11 mouse cellular contexts compared by ENCODE assay signal in genomic region chr4:134255854-134256253, GRCm38 (mm10). TPM values are rescaled to one million over a fixed set of nuclear protein-coding genes. Genes with fewer than 3 reads are reported as not detected.
DNase-seq lines count a peak whose midpoint lies in the region; ATAC-seq and TF ChIP-seq lines count a peak whose summit lies in the region.
"Had no signal": no experiment of that assay in that cellular context is flagged by ENCODE, and none has a peak within 500 bp of the region (broad histone marks: within the 10 kb centered on the region; RNA-seq: fewer than 3 reads in every experiment).

No protein-coding gene starts in this region.

- intact Hi-C loops in gastrocnemius, adult 2 months (cut with DNase I) = no loop called here

- no peak overlapping the region for H3K4me2 ChIP-seq in lung, embryonic 16.5 days (ENCODE audit: low read depth, low read length)
- no peak overlapping the region for H3K4me2 ChIP-seq in hindbrain, embryonic 15.5 days

- no peaks in the 10 kb centered on the region for H3K9me3 ChIP-seq in lung, embryonic 16.5 days (ENCODE audit: control insufficient read depth, low read length)
- no peaks in the 10 kb centered on the region for H3K9me3 ChIP-seq in hindbrain, embryonic 15.5 days

- peak overlapping the region; percentile 39 for H3K4me3 ChIP-seq in gastrocnemius, adult 2 months
- H3K4me3 ChIP-seq in lung, embryonic 16.5 days (ENCODE audit: low read length) = no peak overlapping the region
- no peak overlapping the region for H3K4me3 ChIP-seq in lung, adult 2 months (replicated peaks; ENCODE audit: extremely low read depth, low read depth, low read length)
- no peak overlapping the region for H3K4me3 ChIP-seq in hindbrain, embryonic 15.5 days

- WGBS in lung, embryonic 16.5 days = 34% methylated on average over 4 of the region's 4 CpGs
- 48% methylated on average over 4 of the region's 4 CpGs for WGBS in lung, adult 2 months
- 19% methylated on average over 4 of the region's 4 CpGs for WGBS in hindbrain, embryonic 15.5 days

- no peak for TF ChIP-seq CTCF in gastrocnemius, adult 2 months (IDR thresholded peaks at IDR 0.05)
- TF ChIP-seq CTCF in lung, adult 2 months (IDR thresholded peaks at IDR 0.05; ENCODE audit: insufficient read depth, low read length) = no peak

- peak; percentile 27; the same call in 1 of the 2 replicates for ATAC-seq in lung, embryonic 16.5 days (ENCODE audit: low read depth)
- no peak for ATAC-seq in hindbrain, embryonic 15.5 days (ENCODE audit: low FRiP score, low read depth)

- no peaks in the 10 kb centered on the region for H3K36me3 ChIP-seq in lung, embryonic 16.5 days (ENCODE audit: control insufficient read depth, insufficient read depth, low read length)
- H3K36me3 ChIP-seq in hindbrain, embryonic 15.5 days = no peaks in the 10 kb centered on the region

- TF ChIP-seq POLR2A in lung, adult 2 months (IDR thresholded peaks at IDR 0.05; ENCODE audit: borderline replicate concordance, extremely low read depth, low read depth, low read length) = no peak

- peaks cover 40% of the 10 kb centered on the region for H3K4me1 ChIP-seq in lung, embryonic 16.5 days (replicated peaks; ENCODE audit: control insufficient read depth, insufficient read depth, low read length)
- peaks cover 7% of the 10 kb centered on the region for H3K4me1 ChIP-seq in lung, adult 2 months (ENCODE audit: control insufficient read depth, insufficient read depth, low read length)
- H3K4me1 ChIP-seq in hindbrain, embryonic 15.5 days (replicated peaks) = peaks cover 30% of the 10 kb centered on the region

- peak overlapping the region; percentile 74 for H3K27ac ChIP-seq in gastrocnemius, adult 2 months
- peak overlapping the region; percentile 58 for H3K27ac ChIP-seq in lung, embryonic 16.5 days (ENCODE audit: low read length)
- H3K27ac ChIP-seq in hindbrain, embryonic 15.5 days (replicated peaks) = 0 out of 2 replicates have a peak overlapping the region, but pooled peaks have one; percentile 19

- no peak for DNase-seq in gastrocnemius, adult 2 months
- DNase-seq in gastrocnemius, postnatal 10 days = no peak
- no peak for DNase-seq in lung, adult 2 months
- DNase-seq in lung, postnatal 14 days = peak; percentile 15
- no peak for DNase-seq in spleen, postnatal 10 days (ENCODE audit: low spot score in 2 of 2)
- DNase-seq in frontal cortex, postnatal 14 days (ENCODE audit: low spot score in 2 of 2) = no peak
- DNase-seq: cerebellum, adult 9-11 months had no signal

- H3K9ac ChIP-seq in lung, embryonic 16.5 days (ENCODE audit: low read length) = 0 out of 2 replicates have a peak overlapping the region, but pooled peaks have one; percentile 31
- H3K9ac ChIP-seq in hindbrain, embryonic 15.5 days = no peak overlapping the region

- H3K27me3 ChIP-seq in lung, embryonic 16.5 days (ENCODE audit: control insufficient read depth, insufficient read depth, low read depth, low read length) = peaks cover 34% of the 10 kb centered on the region
- peaks cover 36% of the 10 kb centered on the region for H3K27me3 ChIP-seq in hindbrain, embryonic 15.5 days

RNA-seq across cellular contexts. Expression of gene Grrp1, which starts 1.9 kb away (rescaled TPM):
- 1 to 10 TPM; 1.7 to 3.1 TPM for total RNA-seq in gastrocnemius, adult 2 months (2021)
- 1 to 10 TPM; 5.1 to 6.0 TPM for total RNA-seq in gastrocnemius, postnatal 10 days (2021)
- polyA plus RNA-seq in lung, embryonic 16.5 days (2015; fragmentation: Nextera tagmentation; extraction: Ambion mirVana) = 9.0 and 11.0 TPM in 2 replicates
- polyA plus RNA-seq in lung, adult 2 months (2012; rRNA removed) = 37.9 and 61.1 TPM in 2 replicates
- polyA plus RNA-seq in hindbrain, embryonic 15.5 days (2015; fragmentation: Nextera tagmentation; extraction: Ambion mirVana) = 16.8 and 18.9 TPM in 2 replicates
- total RNA-seq: megakaryocyte progenitor cell, adult 5-6 weeks had no signal

RNA-seq across cellular contexts. Expression of gene Gm30191, which starts 9.1 kb away (rescaled TPM):
- not detected for total RNA-seq in gastrocnemius, adult 2 months (2021)
- total RNA-seq in gastrocnemius, postnatal 10 days (2021) = not detected
- not detected in 2 replicates for polyA plus RNA-seq in lung, embryonic 16.5 days (2015; fragmentation: Nextera tagmentation; extraction: Ambion mirVana)
- not detected in 2 replicates for polyA plus RNA-seq in lung, adult 2 months (2012; rRNA removed)
- 0.52 and 0.83 TPM in 2 replicates for polyA plus RNA-seq in hindbrain, embryonic 15.5 days (2015; fragmentation: Nextera tagmentation; extraction: Ambion mirVana)
- total RNA-seq: layer of hippocampus, postnatal 14 days; megakaryocyte progenitor cell, adult 5-6 weeks had no signal

RNA-seq across cellular contexts. Expression of gene Zfp593, which starts 10.5 kb away (rescaled TPM):
- total RNA-seq in gastrocnemius, adult 2 months (2021) = 1 to 10 TPM; 4.8 to 6.4 TPM
- 1 to 10 TPM; 3.4 to 4.3 TPM for total RNA-seq in gastrocnemius, postnatal 10 days (2021)
- polyA plus RNA-seq in lung, embryonic 16.5 days (2015; fragmentation: Nextera tagmentation; extraction: Ambion mirVana) = 10.9 and 12.6 TPM in 2 replicates
- polyA plus RNA-seq in lung, adult 2 months (2012; rRNA removed) = 7.2 and 7.5 TPM in 2 replicates
- 13.3 and 13.8 TPM in 2 replicates for polyA plus RNA-seq in hindbrain, embryonic 15.5 days (2015; fragmentation: Nextera tagmentation; extraction: Ambion mirVana)

RNA-seq across cellular contexts. Expression of gene E130218I03Rik, which starts 12.4 kb away (rescaled TPM):
- total RNA-seq in gastrocnemius, adult 2 months (2021) = under 1 TPM in 1 of 2 experiments, not detected in 1; 0.26 TPM
- total RNA-seq in gastrocnemius, postnatal 10 days (2021) = not detected
- 0.48 and 0.80 TPM in 2 replicates for polyA plus RNA-seq in lung, embryonic 16.5 days (2015; fragmentation: Nextera tagmentation; extraction: Ambion mirVana)
- polyA plus RNA-seq in lung, adult 2 months (2012; rRNA removed) = not detected in 2 replicates
- 0.48 and 0.64 TPM in 2 replicates for polyA plus RNA-seq in hindbrain, embryonic 15.5 days (2015; fragmentation: Nextera tagmentation; extraction: Ambion mirVana)
- total RNA-seq: layer of hippocampus, postnatal 14 days; megakaryocyte progenitor cell, adult 5-6 weeks had no signal

RNA-seq across cellular contexts. Expression of gene Cnksr1, which starts 17.7 kb away (rescaled TPM):
- total RNA-seq in gastrocnemius, adult 2 months (2021) = 10 to 100 TPM; 26.3 to 53.5 TPM
- total RNA-seq in gastrocnemius, postnatal 10 days (2021) = 1 to 10 TPM; 3.3 to 5.2 TPM
- polyA plus RNA-seq in lung, embryonic 16.5 days (2015; fragmentation: Nextera tagmentation; extraction: Ambion mirVana) = 12.6 and 14.2 TPM in 2 replicates
- polyA plus RNA-seq in lung, adult 2 months (2012; rRNA removed) = 13.8 and 15.8 TPM in 2 replicates
- 0.10 and 0.30 TPM in 2 replicates for polyA plus RNA-seq in hindbrain, embryonic 15.5 days (2015; fragmentation: Nextera tagmentation; extraction: Ambion mirVana)
- total RNA-seq: megakaryocyte progenitor cell, adult 5-6 weeks had no signal

Comparison
In these comparisons a context has a peak if more than half of its experiments do, and no peak if none do; other contexts are left out.
1. H3K27ac ChIP-seq: peak in every context shown above with its lines; median percentile 74 in gastrocnemius, adult 2 months; 58 in lung, embryonic 16.5 days; 19 in hindbrain, embryonic 15.5 days.